Mouse (Mus musculus) midbrain, embryonic 10.5 days (tissue): Measurements from ENCODE around the gene Sell. TPM values are rescaled to one million over a fixed set of nuclear protein-coding genes. Genes with fewer than 3 reads are reported as not detected.

ENCODE experiments used
- DNase-seq: peaks from one replicate; pipeline ENCODE4 v3.0.0-alpha.2; 2017; ENCODE audit warnings: low spot score
- H3K27ac ChIP-seq: fragments of 300-500 bp; sonication (generic); replicated peaks from 2 replicates; pipeline ENCODE4 v1.5.1; 2016; ENCODE audit warnings: mild to moderate bottlenecking
- H3K27me3 ChIP-seq: fragments of 300-500 bp; sonication (generic); 2 replicates; pipeline ENCODE4 v1.6.1; 2016; ENCODE audit warnings: low read depth, mild to moderate bottlenecking; ENCODE audit not compliant: poor library complexity, severe bottlenecking
- H3K36me3 ChIP-seq: fragments of 300-500 bp; sonication (generic); 2 replicates; pipeline ENCODE4 v1.6.1; 2016; ENCODE audit warnings: mild to moderate bottlenecking, moderate library complexity
- H3K4me1 ChIP-seq: fragments of 300-500 bp; sonication (generic); 2 replicates; pipeline ENCODE4 v1.6.1; 2016
- H3K4me3 ChIP-seq: fragments of 300-500 bp; sonication (generic); 2 replicates; pipeline ENCODE4 v1.5.1; 2016; ENCODE audit warnings: mild to moderate bottlenecking, moderate library complexity
- H3K9me3 ChIP-seq: fragments of 300-500 bp; sonication (generic); replicated peaks from 2 replicates; pipeline ENCODE4 v1.6.1; 2016; ENCODE audit warnings: mild to moderate bottlenecking
- WGBS: fragments of 180-500 bp; shearing (Covaris S2); methylation state at CpG from one replicate; pipeline ENCODE4 v1.1.7; 2016; 5-methylcytosine and 5-hydroxymethylcytosine counted together
- polyA plus RNA-seq: library from polyadenylated mRNA; unstranded; fragments of >200 nt; fragmentation: Nextera tagmentation; extraction: Ambion mirVana; gene quantifications from 2 replicates; pipeline ENCODE4 v1.2.1, GENCODE M21; 2016

The Sell gene
- polyA plus RNA-seq, 1 experiment from 2014 or later: not detected

DNA sequence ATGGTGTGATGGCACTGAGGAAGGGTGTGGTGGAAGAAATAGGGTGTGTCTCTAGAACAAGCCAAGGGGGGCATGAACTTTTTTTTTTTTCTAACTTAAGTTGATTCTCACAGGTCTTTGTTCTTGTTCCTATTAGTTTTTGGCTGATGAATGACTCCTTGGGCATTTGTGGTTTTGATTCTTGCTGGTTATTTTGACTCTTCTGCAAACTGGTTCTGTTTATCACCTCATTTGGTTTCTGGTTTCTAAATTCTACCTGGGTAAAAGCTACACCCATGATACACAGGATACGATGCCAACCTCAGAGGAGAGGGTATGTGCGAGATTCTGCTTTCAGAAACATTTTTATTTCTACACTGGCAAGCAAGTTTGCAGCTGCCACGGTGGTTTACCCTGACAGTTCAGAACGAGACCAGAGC lies 16.6 kb downstream of the Sell start:
- H3K4me3 ChIP-seq: no peak overlapping the region
- H3K4me1 ChIP-seq: no peaks in the 10 kb centered on the region
- no peaks in the 10 kb centered on the region for H3K27me3 ChIP-seq
- no peaks in the 10 kb centered on the region for H3K9me3 ChIP-seq
- 91% methylated on average over 4 of the region's 4 CpGs for WGBS
- DNase-seq: no peak
- no peak overlapping the region for H3K27ac ChIP-seq
- no peaks in the 10 kb centered on the region for H3K36me3 ChIP-seq

DNA sequence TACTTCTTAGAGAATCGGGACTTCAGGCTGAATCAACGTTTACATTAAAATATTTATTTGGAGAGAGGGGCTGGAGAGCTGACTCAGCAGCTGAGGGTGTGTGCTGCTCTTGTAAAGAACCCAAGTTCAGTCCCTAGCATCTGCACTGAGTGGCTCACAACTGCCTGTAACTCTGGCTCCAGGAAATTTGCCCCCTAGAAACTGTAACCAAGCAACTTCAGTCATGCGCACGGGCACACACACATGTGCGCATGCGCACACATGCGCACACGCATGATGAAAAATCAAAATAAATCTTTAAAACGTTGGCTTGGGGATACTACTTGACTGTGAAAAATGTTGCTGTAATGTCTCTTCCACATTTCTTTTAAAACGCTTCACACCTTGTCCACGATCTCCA lies 17.3 kb downstream of the Sell start:
- H3K4me3 ChIP-seq: no peak overlapping the region
- no peaks in the 10 kb centered on the region for H3K27me3 ChIP-seq
- no peaks in the 10 kb centered on the region for H3K9me3 ChIP-seq
- H3K36me3 ChIP-seq: no peaks in the 10 kb centered on the region
- H3K27ac ChIP-seq: no peak overlapping the region
- 90% methylated on average over 11 of the region's 11 CpGs for WGBS
- H3K4me1 ChIP-seq: no peaks in the 10 kb centered on the region
- no peak for DNase-seq

DNA sequence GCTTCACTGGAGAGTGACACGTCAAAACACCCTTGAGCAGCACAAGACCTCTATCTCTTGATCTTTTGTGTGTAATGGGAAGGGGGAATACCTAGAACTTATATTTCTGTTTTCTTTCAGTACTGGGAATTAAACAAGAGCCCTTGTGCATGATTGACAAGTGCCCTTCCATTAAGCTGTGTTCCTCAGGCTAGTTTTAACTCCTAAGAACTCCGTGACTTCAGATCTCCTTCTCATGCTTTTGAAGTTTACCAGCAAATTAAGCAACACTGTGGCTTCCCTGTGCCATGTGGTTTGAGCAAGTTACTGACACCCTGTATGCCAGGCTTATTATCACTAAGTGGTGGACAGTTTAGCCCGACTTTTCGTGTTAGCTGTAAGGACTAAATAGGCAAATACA lies 21.3 kb downstream of the Sell start:
- Histone ChIP-seq H3K4me1 (no peaks in the 10 kb centered on the region), H3K36me3 (no peaks in the 10 kb centered on the region), H3K4me3 (no peak overlapping the region), H3K27me3 (no peaks in the 10 kb centered on the region), H3K9me3 (no peaks in the 10 kb centered on the region), H3K27ac (no peak overlapping the region)
- DNase-seq: no peak
- 90% methylated on average over 4 of the region's 4 CpGs for WGBS

DNA sequence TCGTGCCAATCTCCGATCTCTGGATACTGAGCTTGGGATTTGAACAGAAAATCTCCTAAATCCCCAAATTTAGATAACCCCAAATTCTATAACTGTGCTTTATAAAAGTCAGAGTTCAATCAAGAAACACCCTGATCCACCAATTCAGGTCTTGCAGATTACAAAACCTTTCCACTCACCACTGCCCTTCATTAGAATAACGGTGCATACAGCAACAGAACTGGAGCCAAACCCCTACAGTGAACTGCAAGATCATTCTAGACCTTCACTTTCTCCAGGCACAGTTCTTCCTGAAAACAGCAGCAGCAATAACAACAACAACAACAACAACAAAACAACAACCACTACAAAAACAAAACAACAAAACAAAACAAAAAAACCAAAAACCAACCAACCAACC lies 25.0 kb downstream of the Sell start:
- DNase-seq: no peak
- H3K27me3 ChIP-seq: no peaks in the 10 kb centered on the region
- H3K4me1 ChIP-seq: no peaks in the 10 kb centered on the region
- H3K9me3 ChIP-seq: no peaks in the 10 kb centered on the region
- H3K36me3 ChIP-seq: no peaks in the 10 kb centered on the region
- 85% methylated on average over 3 of the region's 3 CpGs for WGBS
- no peak overlapping the region for H3K4me3 ChIP-seq
- H3K27ac ChIP-seq: no peak overlapping the region

DNA sequence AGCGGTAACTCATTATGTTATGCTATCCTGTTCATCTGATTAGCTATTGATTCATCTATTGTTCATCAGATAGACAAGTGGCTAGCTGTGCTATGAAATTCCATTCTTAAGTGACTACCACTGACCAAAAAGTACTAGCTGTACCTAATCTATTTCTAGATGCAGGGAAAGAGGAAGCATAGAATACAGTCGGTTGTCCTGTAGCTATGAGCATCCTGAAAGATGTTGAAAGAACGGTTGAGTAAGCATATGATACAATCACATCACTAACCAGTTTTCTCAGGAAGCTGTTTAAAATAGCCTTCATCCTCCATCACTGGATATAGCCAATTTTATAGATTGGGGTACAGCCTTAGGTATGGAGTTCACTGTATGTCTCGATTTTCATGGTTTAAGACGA lies 26.1 kb downstream of the Sell start:
- Histone ChIP-seq H3K4me3 (no peak overlapping the region), H3K27ac (no peak overlapping the region), H3K4me1 (no peaks in the 10 kb centered on the region), H3K27me3 (no peaks in the 10 kb centered on the region), H3K9me3 (no peaks in the 10 kb centered on the region), H3K36me3 (no peaks in the 10 kb centered on the region)
- no peak for DNase-seq
- WGBS: 92% methylated on average over 5 of the region's 5 CpGs

DNA sequence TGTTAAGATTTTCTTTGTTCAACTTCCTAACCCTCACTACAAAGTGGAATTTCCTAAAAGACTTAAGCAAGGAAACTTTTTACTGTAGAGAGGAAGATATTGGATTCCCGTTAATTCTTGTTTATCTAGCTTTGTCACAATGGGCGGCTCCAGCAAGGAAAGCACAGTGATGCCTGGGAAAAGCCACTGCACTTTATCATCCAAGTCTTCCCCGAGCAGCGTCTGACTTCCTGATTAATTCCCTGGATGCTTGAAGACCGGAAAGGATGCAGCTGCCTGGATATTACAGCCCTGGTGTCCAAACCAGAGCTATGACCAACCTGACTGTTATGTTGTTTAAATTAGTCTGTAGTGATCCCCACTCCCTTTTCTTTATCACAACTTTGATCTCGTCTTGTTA lies 35.0 kb downstream of the Sell start:
- no peak overlapping the region for H3K4me3 ChIP-seq
- no peaks in the 10 kb centered on the region for H3K4me1 ChIP-seq
- H3K9me3 ChIP-seq: no peaks in the 10 kb centered on the region
- H3K36me3 ChIP-seq: no peaks in the 10 kb centered on the region
- 75% methylated on average over 6 of the region's 6 CpGs for WGBS
- no peak overlapping the region for H3K27ac ChIP-seq
- no peaks in the 10 kb centered on the region for H3K27me3 ChIP-seq
- no peak for DNase-seq

DNA sequence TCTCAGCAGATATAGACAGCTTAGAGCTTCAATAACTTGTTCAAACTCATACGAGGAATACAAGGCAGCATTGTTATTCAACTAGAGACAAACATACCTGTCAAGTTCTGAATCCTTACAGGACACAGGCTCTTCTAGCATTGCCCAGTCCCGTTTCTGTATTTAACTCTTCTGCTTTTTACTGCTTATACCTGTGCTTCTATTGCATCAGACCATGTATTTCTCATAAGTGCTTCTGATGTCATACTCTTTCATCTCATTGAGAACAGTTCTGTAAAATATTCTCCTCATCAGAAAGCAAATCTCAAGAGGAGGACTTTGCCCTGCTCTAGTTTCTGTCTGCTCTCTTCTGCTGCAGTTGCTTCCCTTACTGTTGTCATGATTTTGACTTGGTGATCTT lies 36.1 kb downstream of the Sell start:
- no peak for DNase-seq
- H3K4me1 ChIP-seq: no peaks in the 10 kb centered on the region
- 86% methylated on average over 2 of the region's 2 CpGs for WGBS
- no peaks in the 10 kb centered on the region for H3K27me3 ChIP-seq
- H3K27ac ChIP-seq: no peak overlapping the region
- H3K36me3 ChIP-seq: no peaks in the 10 kb centered on the region
- H3K9me3 ChIP-seq: no peaks in the 10 kb centered on the region
- H3K4me3 ChIP-seq: no peak overlapping the region

DNA sequence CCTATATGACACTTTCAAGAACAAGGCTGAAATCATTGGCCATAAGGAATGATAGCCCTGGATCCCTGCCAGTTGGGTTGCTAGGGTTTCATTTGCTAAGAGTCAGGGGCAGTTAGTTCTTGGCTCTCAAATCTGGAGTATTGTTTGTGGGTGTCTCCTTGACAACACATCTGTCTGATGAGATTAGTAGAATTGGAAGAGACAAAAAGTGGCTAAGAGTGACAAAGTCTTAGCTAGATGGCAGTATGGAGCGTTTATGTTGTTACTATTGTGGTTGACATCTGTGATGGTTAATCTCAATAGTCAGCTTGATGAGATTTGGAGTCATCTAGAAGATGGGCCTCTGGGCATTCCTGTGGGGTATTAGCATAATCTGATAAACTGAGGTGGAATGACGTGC lies 36.6 kb downstream of the Sell start:
- WGBS: 64% methylated on average over 2 of the region's 2 CpGs
- H3K4me3 ChIP-seq: no peak overlapping the region
- H3K36me3 ChIP-seq: no peaks in the 10 kb centered on the region
- H3K9me3 ChIP-seq: no peaks in the 10 kb centered on the region
- no peak overlapping the region for H3K27ac ChIP-seq
- no peak for DNase-seq
- no peaks in the 10 kb centered on the region for H3K4me1 ChIP-seq
- H3K27me3 ChIP-seq: no peaks in the 10 kb centered on the region

DNA sequence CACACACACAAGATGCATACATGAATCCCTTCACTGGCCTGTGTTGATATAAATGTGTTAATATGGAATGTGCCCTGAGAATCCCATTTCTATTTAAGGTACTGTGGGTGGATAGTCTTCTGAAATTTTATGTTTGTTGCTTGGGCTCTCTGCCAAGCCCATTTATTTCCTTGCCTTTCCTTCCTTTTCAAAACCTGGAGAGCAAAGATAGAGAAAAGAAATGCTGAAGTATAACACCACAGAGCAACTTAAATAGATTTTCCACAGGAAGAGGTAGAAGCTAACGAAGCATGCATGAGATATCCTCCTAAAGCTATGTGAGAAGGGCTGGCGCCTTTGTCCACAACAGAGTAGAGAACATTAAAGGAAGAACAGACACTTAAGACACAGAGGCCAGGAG lies 48.0 kb downstream of the Sell start:
- Histone ChIP-seq H3K27me3 (no peaks in the 10 kb centered on the region), H3K27ac (no peak overlapping the region), H3K4me3 (no peak overlapping the region), H3K36me3 (no peaks in the 10 kb centered on the region), H3K4me1 (no peaks in the 10 kb centered on the region), H3K9me3 (no peaks in the 10 kb centered on the region)
- 85% methylated on average over 2 of the region's 2 CpGs for WGBS
- no peak for DNase-seq

DNA sequence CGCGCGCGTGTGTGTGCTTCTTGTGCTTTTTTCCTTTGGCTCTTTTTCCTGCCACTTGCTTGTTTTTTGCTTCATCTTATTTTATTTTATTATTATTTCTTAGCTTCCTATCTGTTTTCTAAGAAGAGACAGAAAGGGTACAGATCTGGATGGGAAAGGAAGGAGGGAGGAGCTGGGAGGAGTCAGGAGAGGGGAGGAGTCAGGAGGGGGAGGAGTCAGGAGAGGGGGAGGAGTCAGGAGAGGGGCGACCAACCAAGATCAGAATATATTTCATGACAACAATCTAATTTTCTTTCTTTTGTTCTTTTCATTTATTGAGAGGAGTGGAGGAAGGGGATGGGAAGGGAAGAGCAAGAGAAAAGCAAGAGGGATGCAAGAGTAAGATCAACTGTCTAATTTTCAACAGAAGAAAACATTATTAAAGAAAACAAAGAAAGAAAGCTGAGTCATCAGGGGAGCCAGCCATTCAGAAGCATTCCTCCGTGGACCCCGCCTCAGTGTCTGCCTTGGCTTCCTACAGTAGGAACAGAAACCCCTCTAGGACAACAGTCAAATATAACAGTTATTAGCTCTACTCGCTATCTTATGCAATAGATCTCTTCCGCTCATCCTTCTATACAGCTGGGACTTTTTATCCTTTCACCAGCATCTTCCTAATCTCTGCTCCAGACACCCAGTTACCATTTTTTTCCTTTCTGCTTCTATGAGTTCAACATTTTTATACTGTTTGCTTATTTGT lies 49.0 kb downstream of the Sell start:
- DNase-seq: no peak
- no peak overlapping the region for H3K27ac ChIP-seq
- no peak overlapping the region for H3K4me3 ChIP-seq
- H3K9me3 ChIP-seq: no peaks in the 10 kb centered on the region
- no peaks in the 10 kb centered on the region for H3K27me3 ChIP-seq
- H3K4me1 ChIP-seq: no peaks in the 10 kb centered on the region
- WGBS: 96% methylated on average over 9 of the region's 9 CpGs
- H3K36me3 ChIP-seq: no peaks in the 10 kb centered on the region

DNA sequence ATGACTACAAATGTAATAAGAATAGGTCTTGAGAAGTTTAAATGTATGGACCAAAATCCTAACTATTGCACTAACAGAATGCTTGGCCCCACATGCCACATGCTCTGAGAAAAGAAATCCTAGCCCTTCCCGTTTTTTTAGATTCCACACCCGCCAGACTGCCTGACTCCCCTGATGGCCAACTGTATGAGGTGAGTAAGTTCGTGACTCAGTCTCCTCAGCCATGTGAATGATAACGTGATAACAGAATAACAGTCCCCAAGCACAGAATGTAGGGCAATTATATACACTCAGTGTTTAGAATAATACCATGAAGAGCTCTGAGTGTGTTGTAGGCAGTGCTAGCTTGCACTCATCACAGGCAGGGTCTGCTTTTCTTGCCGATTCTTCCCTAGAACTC lies 52.5 kb downstream of the Sell start:
- no peaks in the 10 kb centered on the region for H3K27me3 ChIP-seq
- no peak for DNase-seq
- no peaks in the 10 kb centered on the region for H3K4me1 ChIP-seq
- no peaks in the 10 kb centered on the region for H3K9me3 ChIP-seq
- H3K4me3 ChIP-seq: no peak overlapping the region
- H3K36me3 ChIP-seq: no peaks in the 10 kb centered on the region
- WGBS: 85% methylated on average over 5 of the region's 5 CpGs
- no peak overlapping the region for H3K27ac ChIP-seq

DNA sequence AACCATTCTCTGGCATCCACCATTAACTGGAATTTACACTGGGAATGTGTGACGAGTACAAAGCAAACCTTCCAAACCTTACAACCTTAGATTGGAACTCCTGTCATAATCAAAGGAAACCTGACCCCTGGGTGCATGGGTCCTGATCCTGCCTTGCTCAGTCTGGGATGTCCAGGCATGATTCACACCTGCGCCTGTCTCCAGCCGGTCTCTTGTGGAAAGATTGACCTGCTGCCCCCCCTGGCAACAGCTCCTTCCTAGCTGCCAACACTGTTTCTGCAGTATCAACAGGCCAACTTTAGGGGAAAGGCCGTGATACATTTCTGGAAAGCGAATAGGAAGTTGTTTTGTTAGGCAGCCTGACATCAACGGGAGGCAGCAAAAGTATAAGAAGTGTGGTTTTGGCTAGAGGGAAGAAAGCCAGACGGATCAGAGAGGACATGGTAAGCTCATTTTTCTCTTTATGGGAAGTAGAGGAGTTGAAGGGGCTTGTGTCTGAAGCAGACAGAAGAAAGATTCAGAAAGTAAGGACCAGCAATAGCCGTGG lies 53.2 kb downstream of the Sell start, which contains the start of gene Selp:
Gene Selp, plus strand, starts transcription at position 318 of the 547 bp plus-strand sequence.
- Histone ChIP-seq H3K27ac (no peak within 1 kb of the TSS), H3K36me3 (no peaks in the 10 kb centered on the region), H3K4me1 (no peaks in the 10 kb centered on the region), H3K4me3 (no peak within 1 kb of the TSS), H3K9me3 (no peaks in the 10 kb centered on the region), H3K27me3 (no peaks in the 10 kb centered on the region)
- WGBS: 86% methylated on average over 8 of the region's 8 CpGs
- no peak for DNase-seq

DNA sequence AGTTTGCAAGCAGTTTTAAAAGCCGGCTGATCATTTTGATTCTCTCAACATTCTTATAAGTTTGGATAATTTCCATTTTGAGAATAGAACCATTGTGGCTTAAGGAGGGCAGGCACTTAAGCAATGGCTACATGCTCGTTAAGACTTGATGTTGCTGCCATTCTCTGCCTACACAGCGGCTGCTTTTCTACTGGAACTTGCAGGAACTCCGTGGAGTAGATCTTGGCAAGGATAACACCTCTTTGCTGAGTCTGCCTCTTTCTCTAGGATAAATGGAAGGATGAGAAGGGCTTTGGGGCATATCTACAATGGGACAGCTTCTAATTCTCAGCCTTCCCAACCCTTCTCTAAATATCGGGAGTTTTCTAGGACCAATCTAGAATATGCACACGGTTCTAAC lies 53.9 kb downstream of the Sell start:
- no peak overlapping the region for H3K27ac ChIP-seq
- no peaks in the 10 kb centered on the region for H3K36me3 ChIP-seq
- no peaks in the 10 kb centered on the region for H3K9me3 ChIP-seq
- DNase-seq: no peak
- no peak overlapping the region for H3K4me3 ChIP-seq
- 90% methylated on average over 6 of the region's 6 CpGs for WGBS
- no peaks in the 10 kb centered on the region for H3K4me1 ChIP-seq
- no peaks in the 10 kb centered on the region for H3K27me3 ChIP-seq
